Mouse (Mus musculus): Measurements from ENCODE around the gene Man1a2.

The Man1a2 gene

DNA sequence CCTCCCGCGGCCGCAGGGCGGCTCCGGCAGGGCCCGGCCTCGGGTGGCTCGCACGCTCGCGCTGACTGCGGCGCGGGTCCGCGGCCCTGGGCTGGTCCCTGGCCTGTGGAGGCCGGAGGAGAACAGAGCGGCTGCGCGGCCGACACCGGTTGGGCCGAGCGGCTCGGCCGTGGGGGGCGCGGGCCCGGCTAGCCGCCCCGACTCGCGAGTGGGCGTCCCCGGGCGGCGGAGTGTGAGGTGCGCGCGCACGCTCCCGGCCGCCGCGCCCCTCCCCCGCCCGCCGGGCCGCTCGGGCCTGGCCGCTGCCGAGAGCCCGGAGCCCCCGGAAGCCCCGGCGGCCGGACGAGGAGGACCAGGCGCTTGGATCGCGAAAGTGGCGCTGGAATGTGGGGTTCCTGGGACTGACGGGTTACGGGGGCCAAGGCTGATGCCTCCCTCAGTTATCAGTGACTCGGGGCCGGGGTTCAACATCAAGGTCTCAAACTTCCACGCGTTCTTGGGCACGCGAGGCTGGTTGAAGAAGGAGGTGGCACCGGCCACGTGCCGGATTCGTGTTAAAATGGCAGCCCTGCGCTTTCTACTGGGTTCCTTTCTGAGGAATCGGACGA lies 564 bp upstream of the Man1a2 start:
- no peak for DNase-seq (ENCODE audit: extremely low read depth, low read depth, low spot score)

DNA sequence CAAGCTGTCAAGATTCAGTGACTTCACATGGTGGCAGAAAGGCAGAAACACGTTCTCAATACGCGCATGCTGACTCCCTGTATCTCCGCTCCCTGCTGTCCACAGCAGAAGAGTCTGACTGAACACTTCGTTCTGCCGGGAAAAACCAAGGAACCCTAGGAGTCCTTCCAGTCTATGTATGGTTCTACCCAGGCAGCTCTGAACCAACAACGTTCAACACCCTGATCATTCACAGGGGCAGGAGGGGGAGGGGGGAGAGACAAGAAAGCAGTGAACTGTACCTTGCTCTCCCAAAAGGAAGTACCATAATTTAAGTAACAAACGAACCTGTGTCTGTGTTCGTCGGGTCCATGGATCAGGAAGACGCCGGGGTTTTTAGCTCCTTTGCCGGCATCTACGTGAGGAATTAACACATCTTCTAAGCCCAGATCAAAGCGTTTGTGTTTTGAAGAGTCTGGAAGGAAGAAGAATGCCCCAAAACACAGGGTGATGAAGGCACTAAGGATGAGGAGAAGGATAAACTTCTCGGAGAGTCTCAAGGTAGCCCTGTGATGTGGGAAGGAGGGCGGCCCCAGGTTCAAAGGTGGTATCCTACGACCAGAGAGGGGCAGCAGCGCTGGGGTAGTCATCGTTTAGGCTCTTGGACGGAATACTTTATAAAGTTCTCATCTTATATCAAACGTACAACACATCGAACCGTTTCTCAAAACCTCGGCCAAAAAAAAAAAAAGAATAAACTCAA lies 898 bp downstream of the Man1a2 start:
- DNase-seq (ENCODE audit: extremely low read depth, low read depth, low spot score), result no peak

DNA sequence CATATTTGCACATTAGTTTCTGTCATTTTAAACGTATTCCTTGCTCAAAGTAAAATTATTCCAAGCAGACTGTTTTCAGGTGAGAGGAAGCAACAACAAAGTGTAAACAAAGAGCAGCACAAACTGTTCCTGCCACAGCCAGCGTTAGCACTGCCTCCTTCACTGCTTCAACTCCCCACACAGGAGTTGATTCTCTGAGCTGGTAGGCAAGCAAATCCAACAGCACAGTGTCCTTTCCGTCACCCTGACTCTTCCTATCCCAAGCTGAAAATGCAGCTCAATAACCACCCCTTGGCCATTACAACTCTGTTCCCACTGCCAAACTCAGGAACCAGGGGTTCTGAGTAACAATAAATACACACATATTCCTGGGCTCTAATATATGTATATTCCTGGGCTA lies 2.5 kb downstream of the Man1a2 start:
- DNase-seq (ENCODE audit: extremely low read depth, low read depth, low spot score), result no peak

DNA sequence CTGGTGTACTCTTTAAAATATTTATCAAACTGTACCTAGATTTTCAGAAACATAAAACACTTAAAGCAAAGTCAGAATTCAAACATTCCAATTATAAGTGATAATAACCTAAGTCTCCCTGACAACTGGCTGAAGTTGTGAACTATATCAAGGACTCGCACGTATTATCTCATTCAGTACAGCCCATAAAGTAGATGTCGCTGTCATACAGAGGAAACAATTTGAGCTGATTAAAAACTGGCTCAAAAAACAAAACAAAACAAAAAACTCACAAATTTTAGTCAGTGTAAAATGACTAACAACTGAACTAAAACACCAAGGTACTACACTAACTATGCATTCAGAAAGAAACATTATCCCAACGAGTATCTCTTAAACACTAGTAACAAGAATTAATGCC lies 3.0 kb downstream of the Man1a2 start:
- DNase-seq (ENCODE audit: extremely low read depth, low read depth, low spot score), result no peak

DNA sequence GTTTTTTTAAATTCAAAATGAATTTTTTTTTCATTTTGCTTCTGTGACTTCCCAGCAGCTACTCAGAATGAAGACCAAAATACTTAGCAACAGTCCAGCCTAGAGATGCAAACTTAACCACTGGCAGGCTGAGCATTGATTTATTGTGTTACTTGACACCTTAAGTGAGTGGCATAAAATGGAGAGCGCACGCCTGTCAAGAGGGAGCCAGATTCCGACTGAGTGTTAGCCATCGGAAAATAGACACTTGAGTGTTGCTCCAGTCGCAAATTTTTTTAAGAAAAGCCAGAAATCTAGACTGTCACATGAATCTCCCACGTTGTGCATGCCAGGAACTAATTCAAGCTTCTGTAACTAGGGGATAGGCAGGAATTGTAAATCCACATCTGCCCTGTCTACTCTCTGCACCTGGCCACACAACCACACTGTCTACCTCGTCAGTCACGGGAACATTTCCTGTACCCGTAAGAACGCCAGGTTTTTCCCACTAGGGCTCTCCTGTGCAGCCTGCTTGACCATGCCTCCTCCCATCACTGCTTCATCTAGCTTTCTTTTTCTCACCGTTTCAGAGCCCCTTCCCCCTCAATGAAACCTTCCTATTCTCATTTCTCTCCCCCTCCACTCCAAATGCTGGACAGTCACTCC lies 3.7 kb downstream of the Man1a2 start:
- no peak for DNase-seq (ENCODE audit: extremely low read depth, low read depth, low spot score)

DNA sequence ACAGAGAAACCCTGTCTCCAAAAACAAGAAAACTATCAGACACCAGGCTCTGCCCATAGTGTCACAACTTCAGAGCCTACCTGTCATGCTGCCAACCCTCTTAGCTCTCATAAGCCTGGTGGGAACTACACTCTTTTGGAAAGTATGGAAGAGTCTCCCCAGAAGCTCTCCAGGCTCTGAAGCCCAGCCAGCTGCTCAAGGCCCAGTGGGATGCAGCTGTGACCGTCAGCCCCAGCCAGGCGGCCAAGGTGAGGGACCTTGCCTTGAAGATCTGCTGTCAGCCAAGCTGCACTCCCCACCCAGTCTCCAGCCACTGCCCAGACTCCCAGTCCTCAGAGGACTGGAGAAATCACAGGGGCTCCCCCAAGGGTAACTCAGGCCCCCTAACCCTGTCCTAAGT lies 5.1 kb downstream of the Man1a2 start:
- no peak for DNase-seq (ENCODE audit: extremely low read depth, low read depth, low spot score)

DNA sequence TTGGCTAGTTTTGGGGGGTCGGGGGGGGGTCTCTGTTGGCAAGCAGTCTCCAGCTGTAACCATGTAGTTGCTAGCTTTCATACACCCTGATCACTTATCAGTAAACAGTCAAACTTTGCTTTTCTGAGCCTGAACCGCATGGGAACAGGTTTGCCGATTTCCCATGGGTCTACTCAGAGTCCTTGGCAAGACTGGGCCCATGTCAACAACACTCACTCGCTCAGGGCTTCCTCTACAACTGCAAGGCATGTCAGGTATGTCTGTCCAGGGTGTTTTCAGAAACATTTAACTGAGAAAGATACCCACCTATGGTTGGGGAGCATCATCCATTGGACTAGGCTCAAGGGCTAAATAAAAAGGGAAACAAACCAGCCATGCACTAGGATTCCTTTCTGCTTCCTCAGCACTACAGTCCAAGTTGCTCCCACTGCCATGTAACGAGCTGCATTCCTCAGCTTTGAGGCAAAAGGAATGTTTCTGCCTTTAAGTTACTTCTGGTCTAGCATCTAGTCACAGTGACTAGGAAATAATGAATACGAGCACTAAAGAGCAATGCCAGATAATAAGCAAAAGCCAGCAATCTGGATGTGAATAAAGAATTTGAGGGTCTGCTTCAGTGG lies 6.2 kb downstream of the Man1a2 start:
- DNase-seq (ENCODE audit: extremely low read depth, low read depth, low spot score), result no peak

DNA sequence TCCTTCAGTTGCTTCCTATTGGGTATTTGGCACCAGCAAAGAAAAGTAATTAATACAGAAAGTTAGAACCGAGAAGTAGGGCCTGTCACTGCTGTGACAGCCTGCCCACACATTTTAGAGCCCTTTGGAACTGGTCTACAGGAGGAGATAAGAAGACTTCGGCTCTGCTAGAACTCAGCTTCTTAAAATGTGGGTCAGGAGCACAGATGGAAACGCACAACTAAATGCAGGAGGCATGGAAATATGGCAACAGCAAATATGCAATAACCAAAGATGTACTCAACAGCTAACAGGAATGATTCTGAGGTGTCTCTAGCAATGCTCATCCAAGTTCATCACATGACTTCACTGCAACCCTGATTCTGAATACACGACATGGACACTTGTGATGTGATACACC lies 10.2 kb downstream of the Man1a2 start:
- DNase-seq (ENCODE audit: extremely low read depth, low read depth, low spot score), result no peak

DNA sequence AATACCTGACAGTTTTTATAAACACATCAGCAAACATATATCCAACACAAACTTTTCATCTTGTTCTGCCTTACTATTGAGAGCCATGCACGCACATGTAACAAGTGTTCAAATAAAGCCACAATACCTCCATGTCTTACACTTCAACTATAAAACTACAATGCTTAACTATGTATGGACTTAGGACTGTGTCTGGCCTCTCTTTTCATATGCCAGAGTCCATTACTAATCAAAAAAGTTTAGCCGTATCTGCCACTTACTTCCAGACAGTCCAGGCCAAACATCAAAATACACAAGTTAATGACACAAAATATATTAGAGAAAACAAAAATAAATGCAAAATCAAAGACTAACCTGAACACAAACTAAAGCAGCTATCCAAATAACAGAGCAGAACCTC lies 14.9 kb downstream of the Man1a2 start:
- no peak for DNase-seq (ENCODE audit: extremely low read depth, low read depth, low spot score)

DNA sequence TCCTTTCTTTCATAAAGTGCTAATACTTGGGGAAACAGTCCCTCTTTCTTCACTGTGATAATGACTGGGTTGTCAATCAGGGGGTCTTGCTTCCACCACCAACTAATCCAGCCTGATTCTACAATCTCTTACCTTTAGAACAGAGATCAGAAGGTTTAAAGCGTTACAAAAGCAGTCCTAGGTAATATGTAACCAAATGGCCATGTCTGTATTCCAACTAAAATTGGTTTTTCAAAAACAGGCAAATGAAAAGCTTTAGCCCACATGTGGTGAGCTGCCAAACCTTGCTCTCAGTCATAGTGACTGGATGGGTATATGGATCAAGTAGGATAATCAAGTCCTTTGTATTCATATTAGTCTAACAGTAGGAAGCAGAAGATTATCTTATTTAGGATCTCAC lies 32.0 kb downstream of the Man1a2 start:
- no peak for DNase-seq (ENCODE audit: extremely low read depth, low read depth, low spot score)

DNA sequence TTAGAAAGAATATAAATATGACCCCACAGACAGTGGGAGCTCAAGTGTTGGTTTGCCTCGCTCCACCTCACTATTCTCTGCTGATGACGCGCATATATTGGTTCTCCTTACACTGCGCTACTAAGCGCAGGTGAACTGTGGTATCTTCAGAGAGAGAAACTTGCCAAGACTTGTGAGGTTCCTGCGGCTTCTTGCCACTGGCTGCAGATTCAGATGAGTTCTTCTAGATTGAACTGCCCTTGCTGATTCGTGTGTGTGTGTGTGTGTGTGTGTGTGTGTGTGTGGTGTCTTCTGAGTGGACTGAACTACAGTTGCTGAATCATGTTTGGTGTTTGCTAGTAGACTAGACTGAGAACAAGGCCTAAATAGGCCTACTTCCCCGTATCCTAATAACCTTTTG lies 43.7 kb downstream of the Man1a2 start:
- DNase-seq (ENCODE audit: extremely low read depth, low read depth, low spot score), result no peak

DNA sequence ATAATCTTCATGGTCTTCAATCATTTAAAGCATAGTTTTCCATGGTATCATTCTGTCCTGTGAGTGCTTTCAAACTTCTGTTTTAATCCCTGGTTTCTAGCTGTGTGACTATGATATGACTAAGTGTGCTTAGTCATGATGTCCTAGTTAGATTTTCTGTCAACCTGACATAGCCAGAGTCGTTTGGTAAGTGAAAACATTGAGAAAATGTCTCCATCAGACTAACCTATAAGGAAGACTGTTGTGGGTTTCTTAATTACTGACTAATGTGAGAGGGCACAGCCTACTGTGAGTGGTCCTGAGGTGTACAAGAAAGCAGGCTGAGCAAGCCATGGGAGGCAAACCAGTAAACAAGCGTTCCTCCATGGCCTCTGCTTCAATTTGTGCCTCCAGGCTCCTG lies 49.0 kb downstream of the Man1a2 start:
- DNase-seq (ENCODE audit: extremely low read depth, low read depth, low spot score), result no peak

DNA sequence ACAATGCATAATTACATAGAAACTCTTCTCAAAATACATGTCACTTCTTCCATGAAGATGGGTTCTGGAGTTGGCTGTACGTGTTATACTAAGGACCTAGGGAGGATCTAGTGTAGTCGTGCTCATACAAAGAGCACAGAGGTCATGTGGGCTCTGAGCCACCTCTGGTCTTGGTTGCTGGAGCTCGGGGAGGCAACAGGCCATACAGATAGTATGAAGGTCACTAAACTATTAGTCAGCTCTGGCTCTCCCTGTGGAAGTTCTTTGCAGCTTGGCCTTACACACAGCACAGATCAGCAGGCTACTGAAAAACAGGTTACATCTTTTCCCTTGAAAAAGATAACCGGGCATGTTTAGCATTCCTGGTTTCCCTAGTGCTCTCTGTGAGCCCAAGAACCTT lies 50.5 kb downstream of the Man1a2 start:
- no peak for DNase-seq (ENCODE audit: extremely low read depth, low read depth, low spot score)

DNA sequence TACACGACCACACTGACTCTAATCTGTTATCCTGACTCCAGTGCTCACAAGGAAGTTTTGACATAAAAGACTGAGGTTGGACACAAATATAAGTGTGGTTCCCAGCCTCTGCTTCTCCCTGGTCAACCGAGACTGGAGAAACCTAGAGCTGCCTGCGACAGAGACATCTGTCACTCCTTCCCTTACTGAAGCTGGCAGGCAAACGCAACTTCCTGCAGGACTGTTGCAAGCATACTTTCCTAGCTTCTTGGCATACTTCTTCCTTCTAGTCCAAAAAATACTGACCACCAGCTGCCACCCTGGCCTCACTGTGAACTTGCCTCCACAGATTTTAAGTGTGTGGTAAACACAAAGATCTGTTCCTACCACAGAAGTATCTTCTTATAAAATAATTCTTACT lies 66.8 kb downstream of the Man1a2 start:
- DNase-seq (ENCODE audit: extremely low read depth, low read depth, low spot score), result no peak

DNA sequence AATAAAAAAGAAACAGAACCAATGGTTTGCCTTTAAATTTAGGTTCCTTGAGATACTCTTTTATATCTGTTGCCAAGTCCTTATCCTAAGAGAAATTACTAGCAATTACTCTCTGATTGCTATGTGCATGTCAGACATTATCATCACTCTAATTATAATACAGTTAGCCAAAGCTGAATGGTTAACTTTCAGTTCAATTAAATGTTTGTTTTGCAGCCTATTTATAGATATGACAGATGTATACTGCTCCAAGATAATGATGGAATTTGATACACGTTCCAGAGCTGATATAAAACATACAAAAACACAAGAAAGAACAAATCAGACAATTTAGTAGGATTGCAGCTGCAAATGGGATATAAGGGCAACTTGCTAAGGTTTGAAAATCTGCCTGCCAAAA lies 74.4 kb downstream of the Man1a2 start:
- DNase-seq (ENCODE audit: extremely low read depth, low read depth, low spot score), result no peak

DNA sequence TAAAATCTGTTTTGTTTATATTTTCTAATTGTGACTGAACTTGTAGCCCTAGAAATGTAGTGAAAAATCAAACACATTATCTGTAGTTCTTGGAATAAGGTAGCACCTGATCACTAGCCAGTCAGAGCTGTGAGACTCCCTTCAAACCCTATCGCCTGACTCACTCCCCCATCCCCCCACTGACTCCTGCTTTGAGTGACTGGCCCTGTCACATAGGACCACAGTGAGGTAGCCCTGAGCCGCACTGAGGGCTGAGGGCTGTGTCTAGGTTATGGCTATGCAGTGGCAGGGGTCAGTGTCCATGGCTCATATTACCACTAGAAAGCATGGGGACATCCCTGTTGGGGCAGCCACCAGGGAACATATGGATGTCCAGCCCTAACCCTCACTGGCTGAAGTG lies 80.8 kb downstream of the Man1a2 start:
- no peak for DNase-seq (ENCODE audit: extremely low read depth, low read depth, low spot score)

DNA sequence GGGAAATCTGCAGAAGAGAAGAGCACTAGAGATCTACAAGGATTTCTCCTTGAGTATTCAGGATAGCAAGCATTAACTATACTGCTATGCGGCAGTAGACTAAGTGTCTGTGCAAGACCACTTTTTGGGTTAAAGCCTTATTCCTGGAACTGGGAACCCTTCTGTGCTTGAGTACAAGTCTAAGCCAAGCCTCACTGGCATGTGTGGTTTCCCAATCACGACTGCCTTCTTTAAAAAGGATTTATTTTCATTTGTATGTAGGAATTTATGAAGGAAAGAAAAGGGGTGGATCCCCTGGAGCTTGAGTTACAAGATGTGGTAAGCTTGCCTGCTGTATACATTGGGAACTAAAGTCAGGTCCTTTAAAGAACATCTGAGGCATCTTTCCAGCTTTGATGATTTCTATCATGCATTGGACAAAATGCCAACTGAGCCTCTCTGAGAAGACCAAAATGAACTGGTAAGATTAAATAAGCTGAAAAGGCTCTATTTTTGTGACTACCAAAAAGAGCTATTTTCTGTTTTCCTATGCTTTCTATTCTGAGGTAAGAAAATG lies 86.0 kb downstream of the Man1a2 start:
- no peak for DNase-seq (ENCODE audit: extremely low read depth, low read depth, low spot score)

DNA sequence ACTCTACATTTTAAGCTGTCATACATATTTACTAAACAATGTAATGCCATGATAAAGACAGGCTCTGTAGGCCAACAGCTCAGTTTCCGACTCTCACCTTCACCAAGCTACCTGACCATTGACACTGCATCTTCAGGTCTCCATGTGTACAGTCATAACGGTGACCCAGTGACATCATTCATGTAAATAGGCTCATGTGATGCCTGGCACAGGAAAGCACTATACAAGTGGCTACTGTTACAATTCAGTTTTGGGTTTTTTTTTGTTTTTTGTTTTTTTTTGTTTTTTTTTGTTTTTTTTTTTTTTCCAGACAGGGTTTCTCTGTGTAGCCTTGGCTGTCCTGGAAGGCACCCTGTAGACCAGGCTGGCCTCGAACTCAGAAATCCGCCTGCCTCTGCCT lies 94.2 kb downstream of the Man1a2 start:
- no peak for DNase-seq (ENCODE audit: extremely low read depth, low read depth, low spot score)

DNA sequence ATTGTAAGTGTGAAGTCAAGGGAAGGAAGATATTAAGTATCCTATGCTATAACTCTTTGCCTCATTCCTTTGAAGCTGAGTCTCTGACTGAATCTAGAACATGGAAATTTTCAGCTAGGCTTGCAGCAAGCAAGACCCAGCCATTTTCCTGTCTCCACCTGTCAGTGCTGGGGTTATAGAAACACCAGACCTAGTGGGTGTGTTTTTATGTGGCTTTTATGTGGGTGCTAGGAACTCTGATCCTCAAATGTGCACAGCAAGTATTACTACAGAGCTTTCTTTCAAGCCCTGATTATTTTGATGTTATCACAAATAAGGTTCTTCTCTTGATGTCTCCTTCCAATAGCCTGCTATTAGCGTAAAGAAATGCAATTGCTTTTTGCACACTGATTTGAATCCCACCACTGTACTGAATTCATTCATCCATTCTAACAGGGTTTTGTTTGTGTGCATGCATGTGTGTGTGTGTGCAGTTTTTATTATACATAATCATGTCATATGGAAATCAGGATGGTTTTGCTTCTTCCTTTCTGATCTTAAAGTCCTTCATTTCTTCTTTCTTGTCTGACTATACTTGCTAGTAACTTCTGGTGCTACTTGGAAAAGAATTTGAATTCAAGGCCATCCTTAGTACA lies 102.5 kb downstream of the Man1a2 start:
- no peak for DNase-seq (ENCODE audit: extremely low read depth, low read depth, low spot score)

DNA sequence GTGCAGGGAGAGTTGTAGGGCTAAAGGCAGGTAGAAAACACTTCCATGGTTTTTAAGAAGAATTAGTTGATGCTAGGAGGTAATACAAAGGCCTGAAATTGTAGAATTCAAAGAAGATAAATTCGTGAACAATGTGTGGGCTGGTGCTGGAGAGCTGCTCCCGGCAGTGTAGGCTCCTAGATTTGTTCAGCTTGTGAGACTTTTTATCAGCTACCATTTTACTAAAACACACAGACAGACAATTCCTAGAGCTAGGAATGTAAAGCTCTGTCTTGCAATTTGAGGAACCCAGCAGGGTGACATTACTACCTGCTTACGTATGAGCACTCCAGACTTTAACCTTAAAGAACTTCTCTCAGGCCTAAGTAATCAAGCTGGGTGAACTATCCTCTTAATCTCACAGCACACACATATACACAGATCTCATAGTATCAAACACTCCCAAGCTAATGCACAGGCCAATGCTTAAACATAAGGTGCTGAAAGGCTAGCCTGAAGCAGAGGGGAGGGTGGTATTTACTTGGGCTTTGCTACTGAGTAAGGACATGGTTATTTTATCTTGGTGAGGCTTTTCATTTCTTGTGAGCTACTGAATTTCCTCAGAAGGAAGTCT lies 112.6 kb downstream of the Man1a2 start:
- no peak for DNase-seq (ENCODE audit: extremely low read depth, low read depth, low spot score)

All from fat pad, adult 2 months (tissue).